Mouse (Mus musculus): ENCODE measurements around the gene Ndufc2. TPM values are rescaled to one million over a fixed set of nuclear protein-coding genes. Genes with fewer than 3 reads are reported as not detected.

Ndufc2 gene
- polyA plus RNA-seq, 1 experiment from 2014 or later = 429 TPM

- Histone ChIP-seq H3K4me1 (ENCODE audit: control insufficient read depth, insufficient read depth, low read length) (no peaks in the 10 kb centered on the region), H3K27me3 (replicated peaks; ENCODE audit: control insufficient read depth, insufficient read depth, low read length) (no peaks in the 10 kb centered on the region), H3K36me3 (ENCODE audit: control insufficient read depth, insufficient read depth, low read length) (no peaks in the 10 kb centered on the region), H3K9ac (ENCODE audit: low read depth, low read length) (no peak overlapping the region), H3K9me3 (ENCODE audit: control insufficient read depth, low read length) (no peaks in the 10 kb centered on the region), H3K4me2 (ENCODE audit: low read depth, low read length) (no peak overlapping the region), H3K27ac (replicated peaks; ENCODE audit: low read depth, low read length) (no peak overlapping the region), H3K4me3 (ENCODE audit: low read depth, low read length) (no peak overlapping the region)
- no peak for ATAC-seq (ENCODE audit: low read depth)
- WGBS = 82% methylated on average over 4 of the region's 4 CpGs
- DNase-seq (ENCODE audit: low spot score) = no peak
These were observed 41.5 kb upstream of the Ndufc2 start for GRCm38 (mm10) chr7:97358347-97358746.

- H3K27me3 ChIP-seq (replicated peaks; ENCODE audit: control insufficient read depth, insufficient read depth, low read length) = no peaks in the 10 kb centered on the region
- no peak overlapping the region for H3K4me2 ChIP-seq (ENCODE audit: low read depth, low read length)
- H3K9ac ChIP-seq (ENCODE audit: low read depth, low read length) = no peak overlapping the region
- no peaks in the 10 kb centered on the region for H3K4me1 ChIP-seq (ENCODE audit: control insufficient read depth, insufficient read depth, low read length)
- no peak overlapping the region for H3K27ac ChIP-seq (replicated peaks; ENCODE audit: low read depth, low read length)
- no peak overlapping the region for H3K4me3 ChIP-seq (ENCODE audit: low read depth, low read length)
- DNase-seq (ENCODE audit: low spot score) (no peak), ATAC-seq (ENCODE audit: low read depth) (no peak)
- 80% methylated on average over 5 of the region's 5 CpGs for WGBS
- H3K36me3 ChIP-seq (ENCODE audit: control insufficient read depth, insufficient read depth, low read length) = no peaks in the 10 kb centered on the region
- no peaks in the 10 kb centered on the region for H3K9me3 ChIP-seq (ENCODE audit: control insufficient read depth, low read length)
These were observed 39.6 kb upstream of the Ndufc2 start for GRCm38 (mm10) chr7:97360166-97360565.

GRCm38 (mm10) chr7:97360955-97361354, 38.8 kb upstream of the Ndufc2 start:
- no peak overlapping the region for H3K9ac ChIP-seq (ENCODE audit: low read depth, low read length)

GRCm38 (mm10) chr7:97361467-97361866, 38.3 kb upstream of the Ndufc2 start:
- H3K9ac ChIP-seq (ENCODE audit: low read depth, low read length) = no peak overlapping the region

More at GRCm38 (mm10) chr7:97360955-97361354, 38.8 kb upstream of the Ndufc2 start:
- peak; percentile 29 for DNase-seq (ENCODE audit: low spot score)
- no peak overlapping the region for H3K4me3 ChIP-seq (ENCODE audit: low read depth, low read length)
- 61% methylated on average over 3 of the region's 3 CpGs for WGBS
- no peaks in the 10 kb centered on the region for H3K36me3 ChIP-seq (ENCODE audit: control insufficient read depth, insufficient read depth, low read length)
- H3K27me3 ChIP-seq (replicated peaks; ENCODE audit: control insufficient read depth, insufficient read depth, low read length) = no peaks in the 10 kb centered on the region
- H3K4me2 ChIP-seq (ENCODE audit: low read depth, low read length) = no peak overlapping the region
- no peak; the same call in 1 of the 2 replicates for ATAC-seq (ENCODE audit: low read depth)
- no peaks in the 10 kb centered on the region for H3K4me1 ChIP-seq (ENCODE audit: control insufficient read depth, insufficient read depth, low read length)
- no peak overlapping the region for H3K27ac ChIP-seq (replicated peaks; ENCODE audit: low read depth, low read length)
- H3K9me3 ChIP-seq (ENCODE audit: control insufficient read depth, low read length) = no peaks in the 10 kb centered on the region

GRCm38 (mm10) chr7:97365887-97366286, 33.9 kb upstream of the Ndufc2 start:
- H3K4me2 ChIP-seq (ENCODE audit: low read depth, low read length) = no peak overlapping the region
- WGBS = 65% methylated on average over 1 of the region's 1 CpGs
- H3K27ac ChIP-seq (replicated peaks; ENCODE audit: low read depth, low read length) = no peak overlapping the region
- peaks cover 3% of the 10 kb centered on the region for H3K4me1 ChIP-seq (ENCODE audit: control insufficient read depth, insufficient read depth, low read length)
- no peak overlapping the region for H3K4me3 ChIP-seq (ENCODE audit: low read depth, low read length)
- DNase-seq (ENCODE audit: low spot score) = no peak
- ATAC-seq (ENCODE audit: low read depth) = no peak
- H3K27me3 ChIP-seq (replicated peaks; ENCODE audit: control insufficient read depth, insufficient read depth, low read length) = no peaks in the 10 kb centered on the region
- no peaks in the 10 kb centered on the region for H3K36me3 ChIP-seq (ENCODE audit: control insufficient read depth, insufficient read depth, low read length)
- H3K9ac ChIP-seq (ENCODE audit: low read depth, low read length) = no peak overlapping the region
- no peaks in the 10 kb centered on the region for H3K9me3 ChIP-seq (ENCODE audit: control insufficient read depth, low read length)

More at GRCm38 (mm10) chr7:97361467-97361866, 38.3 kb upstream of the Ndufc2 start:
- Histone ChIP-seq H3K36me3 (ENCODE audit: control insufficient read depth, insufficient read depth, low read length) (no peaks in the 10 kb centered on the region), H3K27me3 (replicated peaks; ENCODE audit: control insufficient read depth, insufficient read depth, low read length) (no peaks in the 10 kb centered on the region), H3K4me2 (ENCODE audit: low read depth, low read length) (no peak overlapping the region), H3K4me1 (ENCODE audit: control insufficient read depth, insufficient read depth, low read length) (no peaks in the 10 kb centered on the region), H3K27ac (replicated peaks; ENCODE audit: low read depth, low read length) (no peak overlapping the region), H3K9me3 (ENCODE audit: control insufficient read depth, low read length) (no peaks in the 10 kb centered on the region), H3K4me3 (ENCODE audit: low read depth, low read length) (no peak overlapping the region)
- DNase-seq (ENCODE audit: low spot score) (peak; percentile 47), ATAC-seq (ENCODE audit: low read depth) (no peak)
- WGBS = 30% methylated on average over 4 of the region's 4 CpGs

GRCm38 (mm10) chr7:97375101-97375500, 24.7 kb upstream of the Ndufc2 start:
- Histone ChIP-seq H3K36me3 (ENCODE audit: control insufficient read depth, insufficient read depth, low read length) (peaks cover 56% of the 10 kb centered on the region), H3K27me3 (replicated peaks; ENCODE audit: control insufficient read depth, insufficient read depth, low read length) (no peaks in the 10 kb centered on the region), H3K4me3 (ENCODE audit: low read depth, low read length) (no peak overlapping the region), H3K9ac (ENCODE audit: low read depth, low read length) (no peak overlapping the region), H3K9me3 (ENCODE audit: control insufficient read depth, low read length) (no peaks in the 10 kb centered on the region), H3K27ac (replicated peaks; ENCODE audit: low read depth, low read length) (no peak overlapping the region), H3K4me2 (ENCODE audit: low read depth, low read length) (no peak overlapping the region), H3K4me1 (ENCODE audit: control insufficient read depth, insufficient read depth, low read length) (peaks cover 10% of the 10 kb centered on the region)
- ATAC-seq (ENCODE audit: low read depth) (no peak), DNase-seq (ENCODE audit: low spot score) (no peak)
- 93% methylated on average over 9 of the region's 9 CpGs for WGBS

GRCm38 (mm10) chr7:97375906-97376305, 23.9 kb upstream of the Ndufc2 start:
- Histone ChIP-seq H3K9me3 (ENCODE audit: control insufficient read depth, low read length) (no peaks in the 10 kb centered on the region), H3K4me3 (ENCODE audit: low read depth, low read length) (no peak overlapping the region), H3K4me1 (ENCODE audit: control insufficient read depth, insufficient read depth, low read length) (peaks cover 7% of the 10 kb centered on the region), H3K27ac (replicated peaks; ENCODE audit: low read depth, low read length) (no peak overlapping the region), H3K36me3 (ENCODE audit: control insufficient read depth, insufficient read depth, low read length) (peaks cover 63% of the 10 kb centered on the region), H3K4me2 (ENCODE audit: low read depth, low read length) (no peak overlapping the region), H3K9ac (ENCODE audit: low read depth, low read length) (no peak overlapping the region), H3K27me3 (replicated peaks; ENCODE audit: control insufficient read depth, insufficient read depth, low read length) (no peaks in the 10 kb centered on the region)
- 79% methylated on average over 2 of the region's 2 CpGs for WGBS
- ATAC-seq (ENCODE audit: low read depth) = no peak
- no peak for DNase-seq (ENCODE audit: low spot score)

- Histone ChIP-seq H3K36me3 (ENCODE audit: control insufficient read depth, insufficient read depth, low read length) (peaks cover 91% of the 10 kb centered on the region), H3K27me3 (replicated peaks; ENCODE audit: control insufficient read depth, insufficient read depth, low read length) (no peaks in the 10 kb centered on the region), H3K27ac (replicated peaks; ENCODE audit: low read depth, low read length) (no peak overlapping the region), H3K9me3 (ENCODE audit: control insufficient read depth, low read length) (no peaks in the 10 kb centered on the region), H3K4me1 (ENCODE audit: control insufficient read depth, insufficient read depth, low read length) (no peaks in the 10 kb centered on the region), H3K4me2 (ENCODE audit: low read depth, low read length) (no peak overlapping the region), H3K9ac (ENCODE audit: low read depth, low read length) (no peak overlapping the region), H3K4me3 (ENCODE audit: low read depth, low read length) (no peak overlapping the region)
- ATAC-seq (ENCODE audit: low read depth) = no peak
- 92% methylated on average over 5 of the region's 5 CpGs for WGBS
- no peak for DNase-seq (ENCODE audit: low spot score)
These were observed 20.5 kb upstream of the Ndufc2 start for GRCm38 (mm10) chr7:97379304-97379703.

GRCm38 (mm10) chr7:97380500-97381123, 19.2 kb upstream of the Ndufc2 start:
- Histone ChIP-seq H3K4me2 (ENCODE audit: low read depth, low read length) (no peak overlapping the region), H3K9ac (ENCODE audit: low read depth, low read length) (no peak overlapping the region), H3K36me3 (ENCODE audit: control insufficient read depth, insufficient read depth, low read length) (peaks cover 91% of the 10 kb centered on the region), H3K9me3 (ENCODE audit: control insufficient read depth, low read length) (no peaks in the 10 kb centered on the region), H3K4me1 (ENCODE audit: control insufficient read depth, insufficient read depth, low read length) (no peaks in the 10 kb centered on the region), H3K27me3 (replicated peaks; ENCODE audit: control insufficient read depth, insufficient read depth, low read length) (no peaks in the 10 kb centered on the region), H3K27ac (replicated peaks; ENCODE audit: low read depth, low read length) (no peak overlapping the region), H3K4me3 (ENCODE audit: low read depth, low read length) (no peak overlapping the region)
- no peak for DNase-seq (ENCODE audit: low spot score)
- WGBS = 94% methylated on average over 5 of the region's 5 CpGs
- ATAC-seq (ENCODE audit: low read depth) = no peak

Measured in embryonic facial prominence, embryonic 14.5 days (tissue).